ENCODE assay signal across 35 mouse cellular contexts in the genomic region with DNA sequence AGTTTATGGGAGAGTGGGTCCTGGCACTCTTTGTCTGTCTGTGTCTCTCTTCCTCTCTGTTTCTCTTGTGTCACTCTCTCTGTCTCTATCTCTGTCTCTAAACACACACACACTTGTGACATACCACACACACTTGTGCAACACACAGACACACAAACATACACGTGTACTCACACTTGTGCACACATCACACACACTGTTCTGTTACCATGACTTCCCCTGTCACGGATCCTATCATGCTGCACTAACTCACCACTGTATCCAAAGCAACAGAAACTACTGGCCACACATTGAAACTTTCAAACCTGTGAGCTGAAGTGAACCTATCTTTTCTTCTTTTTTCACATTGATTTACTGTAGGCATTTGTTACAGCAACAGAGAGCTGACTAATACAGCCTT.
"Had no signal": no experiment of that assay in that cellular context is flagged by ENCODE, and none has a peak within 500 bp of the region (broad histone marks: within the 10 kb centered on the region; RNA-seq: fewer than 3 reads in every experiment).

No protein-coding gene starts in this region.

- H3K27ac ChIP-seq: heart, embryonic 10.5 days; heart, embryonic 13.5 days; heart, embryonic 15.5 days; hindbrain, embryonic 10.5 days; hindbrain, embryonic 12.5 days; hindbrain, embryonic 13.5 days; hindbrain, embryonic 14.5 days; hindbrain, embryonic 15.5 days; hindbrain, postnatal 0 days; intestine, embryonic 15.5 days; kidney, embryonic 15.5 days; kidney, postnatal 0 days; layer of hippocampus, adult 2 months had no signal

- H3K36me3 ChIP-seq: heart, embryonic 10.5 days; heart, embryonic 12.5 days; heart, embryonic 13.5 days; heart, embryonic 15.5 days; hindbrain, embryonic 10.5 days; hindbrain, embryonic 12.5 days; hindbrain, embryonic 13.5 days; hindbrain, embryonic 15.5 days; intestine, embryonic 15.5 days; kidney, embryonic 15.5 days had no signal

- H3K9ac ChIP-seq: heart, embryonic 12.5 days; heart, embryonic 13.5 days; heart, embryonic 15.5 days; hindbrain, embryonic 12.5 days; hindbrain, embryonic 13.5 days; hindbrain, embryonic 14.5 days; hindbrain, embryonic 15.5 days; intestine, embryonic 15.5 days; kidney, embryonic 15.5 days had no signal

- H3K4me1 ChIP-seq: heart, embryonic 10.5 days; heart, embryonic 12.5 days; heart, embryonic 13.5 days; heart, embryonic 15.5 days; hindbrain, embryonic 10.5 days; hindbrain, embryonic 12.5 days; hindbrain, embryonic 13.5 days; hindbrain, embryonic 15.5 days; intestine, embryonic 15.5 days; kidney, embryonic 15.5 days had no signal

- DNase-seq: heart, postnatal 10 days; heart, postnatal 14 days; heart, postnatal 36 days; heart, postnatal 4 days; kidney, adult 11 months; kidney, adult 18-20 months; kidney, adult 2 months; kidney, adult 8-10 months; kidney, adult 9 months; kidney, postnatal 10 days; kidney, postnatal 14 days; kidney, postnatal 25 days; kidney, postnatal 36 days; kidney, postnatal 4 days; layer of hippocampus, adult 9-11 months; layer of hippocampus, postnatal 36 days had no signal

- H3K4me2 ChIP-seq: heart, embryonic 11.5 days; heart, embryonic 12.5 days; heart, embryonic 13.5 days; heart, embryonic 15.5 days; hindbrain, embryonic 12.5 days; hindbrain, embryonic 13.5 days; hindbrain, embryonic 14.5 days; hindbrain, embryonic 15.5 days; intestine, embryonic 15.5 days; kidney, embryonic 15.5 days had no signal

- H3K9me3 ChIP-seq: heart, embryonic 10.5 days; heart, embryonic 12.5 days; heart, embryonic 13.5 days; heart, embryonic 15.5 days; hindbrain, embryonic 10.5 days; hindbrain, embryonic 12.5 days; hindbrain, embryonic 13.5 days; hindbrain, embryonic 15.5 days; intestine, embryonic 15.5 days; kidney, embryonic 15.5 days had no signal

- H3K4me3 ChIP-seq: heart, embryonic 10.5 days; heart, embryonic 12.5 days; heart, embryonic 13.5 days; heart, embryonic 15.5 days; hindbrain, embryonic 10.5 days; hindbrain, embryonic 12.5 days; hindbrain, embryonic 13.5 days; hindbrain, embryonic 15.5 days; intestine, embryonic 15.5 days; kidney, embryonic 15.5 days; layer of hippocampus, adult 2 months had no signal

- ATAC-seq: hindbrain, embryonic 16.5 days; hindbrain, postnatal 0 days; inflammation-experienced regulatory T-cells, adult 6 months; intestine, embryonic 15.5 days; intestine, embryonic 16.5 days; intestine, postnatal 0 days had no signal

- H3K27me3 ChIP-seq: heart, embryonic 12.5 days; heart, embryonic 13.5 days; heart, embryonic 15.5 days; hindbrain, embryonic 12.5 days; hindbrain, embryonic 13.5 days; hindbrain, embryonic 15.5 days; intestine, embryonic 15.5 days; kidney, embryonic 15.5 days had no signal
